Mouse (Mus musculus) testis, adult 2 months (tissue): Measurements from ENCODE around the gene Krt9. TPM values are rescaled to one million over a fixed set of nuclear protein-coding genes. Genes with fewer than 3 reads are reported as not detected.

Experiments
- H3K27ac ChIP-seq: fragments of 200-500 bp; 2 replicates; pipeline ENCODE4 v1.5.1; 2012; ENCODE audit warnings: low read depth, low read length; ENCODE audit not compliant: control insufficient read depth, insufficient read depth
- H3K27me3 ChIP-seq: fragments of 200-500 bp; 2 replicates; pipeline ENCODE4 v1.6.1; 2012; ENCODE audit warnings: mild to moderate bottlenecking, low read length, moderate library complexity; ENCODE audit not compliant: control insufficient read depth, insufficient read depth
- H3K36me3 ChIP-seq: fragments of 200-500 bp; 2 replicates; pipeline ENCODE4 v1.6.1; 2012; ENCODE audit warnings: mild to moderate bottlenecking, low read length; ENCODE audit not compliant: control insufficient read depth, insufficient read depth
- H3K4me1 ChIP-seq: fragments of 200-500 bp; 2 replicates; pipeline ENCODE4 v1.6.1; 2012; ENCODE audit warnings: low read length; ENCODE audit not compliant: control insufficient read depth, insufficient read depth
- H3K4me3 ChIP-seq: fragments of 200-500 bp; 2 replicates; pipeline ENCODE4 v1.5.1; 2012; ENCODE audit warnings: low read depth, mild to moderate bottlenecking, low read length, moderate library complexity, mixed read lengths; ENCODE audit not compliant: control insufficient read depth
- CTCF ChIP-seq: fragments of 200-500 bp; IDR thresholded peaks from 2 replicates; pipeline ENCODE4 v1.5.1; 2012; ENCODE audit warnings: low read depth, mild to moderate bottlenecking, inconsistent platforms, low read length, moderate library complexity; ENCODE audit not compliant: control insufficient read depth, insufficient read depth, insufficient replicate concordance
- POLR2A ChIP-seq: fragments of 200-500 bp; IDR thresholded peaks from 2 replicates; pipeline ENCODE4 v1.6.1; 2012; ENCODE audit warnings: low read depth, mild to moderate bottlenecking, inconsistent platforms, low read length, moderate library complexity; ENCODE audit not compliant: control insufficient read depth
- polyA plus RNA-seq: library from polyadenylated mRNA; depleted of rRNA; stranded (reverse); fragments of >200 nt; gene quantifications from 2 replicates; pipeline ENCODE4 v1.2.3, GENCODE M21; 2012; rRNA removed

The Krt9 gene
- polyA plus RNA-seq, 1 experiment, result not detected

- no peak overlapping the region for H3K27ac ChIP-seq
- TF ChIP-seq POLR2A (no peak), CTCF (no peak)
- H3K4me1 ChIP-seq, result no peaks in the 10 kb centered on the region
- H3K36me3 ChIP-seq, result no peaks in the 10 kb centered on the region
- H3K4me3 ChIP-seq, result no peak overlapping the region
- no peaks in the 10 kb centered on the region for H3K27me3 ChIP-seq
Observed at GRCm38 (mm10) chr11:100137693-100138092, 55.4 kb downstream of the Krt9 start.

Other genes starting within 250 kb of the Krt9 start
- gene Krtap9-5, start 244.8 kb downstream of the Krt9 start, polyA plus RNA-seq, result not detected in 2 replicates
- gene Krtap29-1, start 214.2 kb downstream of the Krt9 start, polyA plus RNA-seq, result 0.24 TPM in 1 of 2 replicates, not detected in the other
- 0.06 and 0.12 TPM in 2 replicates for gene Krtap16-1, start 206.6 kb downstream of the Krt9 start, polyA plus RNA-seq
- gene Krtap17-1, start 199.3 kb downstream of the Krt9 start, polyA plus RNA-seq, result 1.8 and 2.0 TPM in 2 replicates
- not detected in 2 replicates for gene Krt33a, start 177.0 kb downstream of the Krt9 start, polyA plus RNA-seq
- gene Krt33b, start 163.4 kb downstream of the Krt9 start, polyA plus RNA-seq, result not detected in 2 replicates
- not detected in 2 replicates for gene Krt34, start 151.7 kb downstream of the Krt9 start, polyA plus RNA-seq
- gene Krt31, start 142.7 kb downstream of the Krt9 start, polyA plus RNA-seq, result 0.12 and 0.18 TPM in 2 replicates
- gene Krt32, start 105.0 kb downstream of the Krt9 start, polyA plus RNA-seq, result 1.2 TPM in 1 of 2 replicates, not detected in the other
- 0.17 TPM in 1 of 2 replicates, not detected in the other for gene Krt35, start 97.0 kb downstream of the Krt9 start, polyA plus RNA-seq
- gene Krt36, start 87.6 kb downstream of the Krt9 start, polyA plus RNA-seq, result not detected in 2 replicates
- not detected in 2 replicates for gene Krt13, start 71.7 kb downstream of the Krt9 start, polyA plus RNA-seq
- 0.96 and 2.8 TPM in 2 replicates for gene Krt15, start 57.3 kb downstream of the Krt9 start, polyA plus RNA-seq
- gene Krt19, start 44.6 kb downstream of the Krt9 start, polyA plus RNA-seq, result 0.75 and 10.1 TPM in 2 replicates
- gene Krt14, start 14.3 kb upstream of the Krt9 start, polyA plus RNA-seq, result 1.2 TPM in 1 of 2 replicates, not detected in the other
- gene Krt16, start 55.7 kb upstream of the Krt9 start, polyA plus RNA-seq, result not detected in 2 replicates
- not detected in 2 replicates for gene Krt17, start 67.8 kb upstream of the Krt9 start, polyA plus RNA-seq
- gene Krt42, start 76.6 kb upstream of the Krt9 start, polyA plus RNA-seq, result not detected in 2 replicates
- 260 and 396 TPM in 2 replicates for gene Eif1, start 126.6 kb upstream of the Krt9 start, polyA plus RNA-seq
- 0.43 TPM in 1 of 2 replicates, not detected in the other for gene Gast, start 141.2 kb upstream of the Krt9 start, polyA plus RNA-seq
- 35.2 and 41.9 TPM in 2 replicates for gene Hap1, start 162.9 kb upstream of the Krt9 start, polyA plus RNA-seq
- 103 TPM in 2 replicates for gene Jup, start 204.5 kb upstream of the Krt9 start, polyA plus RNA-seq
- 8.5 and 9.0 TPM in 2 replicates for gene P3h4, start 221.6 kb upstream of the Krt9 start, polyA plus RNA-seq
- gene Fkbp10, start 222.5 kb upstream of the Krt9 start, polyA plus RNA-seq, result 6.6 and 7.7 TPM in 2 replicates
- 145 and 152 TPM in 2 replicates for gene Nt5c3b, start 248.6 kb upstream of the Krt9 start, polyA plus RNA-seq
- gene Klhl10, start 248.7 kb upstream of the Krt9 start, polyA plus RNA-seq, result 422 and 444 TPM in 2 replicates